Mouse (Mus musculus): ENCODE measurements around the gene Senp8. TPM values are rescaled to one million over a fixed set of nuclear protein-coding genes. Genes with fewer than 3 reads are reported as not detected.
"Not testable (repeated sequence)": the region's sequence is repeated elsewhere in the genome, so short reads cannot be mapped to it uniquely, and the experiment has no call there.

Gene Senp8
- 11.5 TPM for polyA plus RNA-seq (2021)

DNA sequence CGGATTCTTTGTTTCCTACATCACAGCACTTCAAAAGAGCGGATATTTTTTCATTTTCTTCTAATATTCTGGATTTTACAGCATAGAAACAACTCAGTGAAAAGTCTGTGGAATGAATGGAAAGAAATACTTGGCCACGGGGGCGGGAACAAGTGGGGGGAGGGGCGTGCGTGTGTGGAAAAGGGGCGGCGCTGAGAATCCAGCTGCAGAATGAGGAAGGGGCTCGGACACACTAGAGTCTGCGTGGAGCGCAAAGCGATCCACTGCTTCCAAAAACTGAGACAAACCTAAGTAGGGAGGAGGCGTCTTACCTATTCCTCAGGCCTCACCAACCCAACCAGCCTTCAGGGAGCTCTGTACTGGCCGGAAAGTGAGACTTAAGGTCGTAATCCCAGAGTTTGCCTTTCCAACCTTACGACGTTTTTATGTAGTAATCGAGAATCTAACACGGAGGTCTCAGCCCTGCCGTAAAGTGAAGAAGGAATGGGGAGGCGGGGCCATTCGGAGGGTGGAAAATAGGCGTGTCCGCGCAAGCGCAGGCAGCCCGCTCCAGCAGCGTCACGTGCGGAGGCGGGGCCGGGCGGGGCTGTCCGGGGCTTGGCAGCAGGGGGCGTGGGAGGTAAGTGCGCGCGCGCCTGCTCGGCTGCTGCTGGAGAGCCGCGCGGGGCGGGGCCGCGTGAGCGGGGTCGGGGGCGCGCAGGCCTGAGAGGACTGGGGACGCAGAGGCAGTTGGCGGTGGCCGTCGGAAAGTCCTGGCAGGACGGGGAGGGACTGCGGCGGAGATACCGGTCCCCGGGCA is at the start of gene Senp8, which contains the start of gene Myo9a:
Gene Senp8, minus strand, starts transcription at position 444 of the 799 bp plus-strand sequence.
Gene Myo9a, plus strand, starts transcription at position 630 of the 799 bp plus-strand sequence.
- peak; percentile 92 for DNase-seq (ENCODE audit: low read depth, low spot score)
- ChIA-PET POLR2A (interaction anchor here (0.6 to 3.8 kb wide), 3 partner anchors 8 to 27 kb away, joined by 4 to 26 read pairs (median 23); no protein-coding TSS in a partner anchor), CTCF (interaction anchor here (1.2 to 1.9 kb wide), 2 partner anchors 26 to 27 kb away, joined by 3 to 4 read pairs; no protein-coding TSS in a partner anchor)
- H3K27me3 ChIP-seq = no peaks in the 10 kb centered on the region
- no peak for TF ChIP-seq CTCF (IDR thresholded peaks at IDR 0.05)
- ATAC-seq = peak; percentile 63
- in situ Hi-C loops (cut with MboI; ENCODE audit: low pct_unique_long_range_greater_than_20kb) = no loop called here

DNA sequence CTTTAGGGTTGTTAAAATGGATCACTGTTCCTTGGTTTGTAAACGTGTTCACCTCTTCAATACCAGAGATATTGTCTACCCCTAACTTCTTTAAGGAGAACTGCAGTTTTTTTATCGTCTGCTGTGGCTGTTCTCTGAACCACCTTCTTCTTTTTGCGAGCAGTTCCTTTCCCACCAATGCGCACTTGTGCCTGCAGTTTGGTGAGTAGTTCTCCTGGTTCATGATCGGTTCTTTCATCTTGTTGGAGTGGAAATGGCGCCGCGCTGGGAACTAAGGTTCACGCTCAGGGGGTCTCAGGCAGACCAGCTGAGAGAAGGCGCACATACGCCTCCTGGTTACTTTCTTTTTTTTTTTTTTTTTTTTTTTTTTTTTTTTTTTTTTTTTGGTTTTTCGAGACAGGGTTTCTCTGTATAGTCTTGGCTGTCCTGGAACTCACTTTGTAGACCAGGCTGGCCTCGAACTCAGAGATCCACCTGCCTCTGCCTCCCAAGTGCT is 16.5 kb upstream of the Senp8 start:
- ATAC-seq; DNase-seq (ENCODE audit: low read depth, low spot score); CTCF ChIA-PET; H3K27me3 ChIP-seq; in situ Hi-C loops (cut with MboI; ENCODE audit: low pct_unique_long_range_greater_than_20kb); POLR2A ChIA-PET: not testable (repeated sequence)

DNA sequence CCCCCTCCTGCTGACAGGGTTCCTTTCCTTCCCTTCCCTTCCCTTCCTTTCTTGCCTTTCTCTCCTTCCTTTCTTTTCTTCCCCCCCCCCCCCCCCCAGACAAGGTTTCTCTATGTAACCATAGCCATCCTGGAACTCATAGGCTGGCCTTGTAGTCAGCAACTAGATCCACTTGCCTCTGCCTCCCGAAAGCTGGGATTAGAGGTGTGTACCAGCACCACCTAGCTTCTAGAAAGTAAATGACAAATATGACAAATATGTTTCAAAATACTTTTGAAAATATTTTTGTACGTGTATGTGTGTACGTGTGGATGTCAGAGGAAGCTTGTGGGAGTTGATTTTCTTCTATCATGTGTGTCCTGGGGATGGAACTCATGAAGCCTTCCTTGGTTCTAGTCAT is 10.0 kb upstream of the Senp8 start:
- ChIA-PET POLR2A (interaction anchor here (0.7 kb wide), 1 partner anchor 35 kb away, joined by 3 read pairs; no protein-coding TSS in a partner anchor), CTCF (interaction anchor here (1.2 kb wide), 1 partner anchor 37 kb away, joined by 3 read pairs; no protein-coding TSS in a partner anchor)
- peak; percentile 52 for TF ChIP-seq CTCF (IDR thresholded peaks at IDR 0.05)
- ATAC-seq (no peak), DNase-seq (ENCODE audit: low read depth, low spot score) (no peak)
- no peaks in the 10 kb centered on the region for H3K27me3 ChIP-seq
- in situ Hi-C loops (cut with MboI; ENCODE audit: low pct_unique_long_range_greater_than_20kb) = loop anchor here (5.0 kb wide), 1 partner anchor 38 kb away; no protein-coding TSS in a partner anchor

DNA sequence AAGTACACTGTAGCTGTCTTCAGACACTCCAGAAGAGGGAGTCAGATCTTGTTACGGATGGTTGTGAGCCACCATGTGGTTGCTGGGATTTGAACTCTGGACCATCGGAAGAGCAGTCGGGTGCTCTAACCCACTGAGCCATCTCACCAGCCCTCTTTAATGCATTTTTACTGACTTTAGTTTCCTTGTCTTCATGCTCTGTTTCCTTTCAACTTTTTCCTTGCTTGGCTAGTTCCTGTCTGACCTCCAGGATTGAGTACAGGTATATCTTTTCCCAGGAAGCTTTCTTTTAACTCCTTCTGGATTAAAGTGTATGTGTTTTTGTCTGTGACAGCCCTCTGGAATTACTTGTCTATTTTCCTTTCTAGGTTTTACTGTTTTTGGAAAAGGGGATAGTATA is 6.5 kb upstream of the Senp8 start:
- CTCF ChIA-PET = interaction anchor here (1.1 to 1.4 kb wide), 2 partner anchors 33 to 212 kb away, joined by 3 read pairs; no protein-coding TSS in a partner anchor
- POLR2A ChIA-PET; ATAC-seq; in situ Hi-C loops (cut with MboI; ENCODE audit: low pct_unique_long_range_greater_than_20kb); H3K27me3 ChIP-seq; DNase-seq (ENCODE audit: low read depth, low spot score): not testable (repeated sequence)

DNA sequence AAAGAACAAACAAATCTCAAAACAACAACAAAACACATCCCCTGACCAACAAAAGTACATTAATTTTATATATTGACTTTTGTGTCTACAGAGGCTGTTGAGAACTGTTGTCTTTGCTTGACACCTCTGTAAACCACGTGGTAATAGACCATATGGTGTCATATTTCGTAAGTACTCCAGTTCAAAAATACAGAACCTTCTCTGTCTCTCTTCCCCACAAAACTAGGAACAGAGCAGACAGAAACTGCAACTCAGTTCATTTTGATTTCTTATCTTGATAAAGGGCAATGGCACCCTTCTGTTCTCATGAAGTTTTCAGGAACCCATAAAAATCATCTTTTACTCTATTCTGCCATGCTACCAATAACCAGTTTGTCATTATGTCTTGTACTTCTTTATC is 4.7 kb upstream of the Senp8 start:
- POLR2A ChIA-PET = no interaction called here
- TF ChIP-seq CTCF (IDR thresholded peaks at IDR 0.05) = no peak
- in situ Hi-C loops (cut with MboI; ENCODE audit: low pct_unique_long_range_greater_than_20kb) = no loop called here
- no peaks in the 10 kb centered on the region for H3K27me3 ChIP-seq
- DNase-seq (ENCODE audit: low read depth, low spot score) (no peak), ATAC-seq (no peak)
- CTCF ChIA-PET = no interaction called here

DNA sequence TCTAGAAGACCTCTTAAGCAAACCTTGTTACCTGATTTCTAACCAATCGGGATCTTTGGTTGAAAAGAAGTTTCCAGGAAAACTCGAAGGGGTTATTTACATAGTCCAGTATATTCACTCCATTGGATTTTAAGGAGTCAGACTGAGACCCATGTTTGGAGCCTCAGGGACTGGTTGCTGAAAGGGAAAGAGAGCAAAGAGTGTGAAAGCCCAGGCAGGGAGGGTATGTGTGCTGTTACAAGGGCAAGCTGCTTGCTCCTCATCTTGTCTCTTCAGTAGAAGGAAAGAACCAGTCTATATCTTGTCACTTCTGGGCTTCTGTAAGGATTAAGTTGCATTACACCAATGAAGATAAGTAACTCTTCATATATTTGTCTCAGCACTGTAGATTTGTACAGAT is 1.5 kb upstream of the Senp8 start:
- no peak for TF ChIP-seq CTCF (IDR thresholded peaks at IDR 0.05)
- CTCF ChIA-PET = interaction anchor here (0.9 to 1.9 kb wide), 2 partner anchors 14 to 27 kb away, joined by 3 to 4 read pairs; no protein-coding TSS in a partner anchor
- in situ Hi-C loops (cut with MboI; ENCODE audit: low pct_unique_long_range_greater_than_20kb) = no loop called here
- H3K27me3 ChIP-seq = no peaks in the 10 kb centered on the region
- ATAC-seq (no peak), DNase-seq (ENCODE audit: low read depth, low spot score) (no peak)
- POLR2A ChIA-PET = interaction anchor here (3.8 kb wide), 1 partner anchor 25 kb away, joined by 26 read pairs; no protein-coding TSS in a partner anchor

DNA sequence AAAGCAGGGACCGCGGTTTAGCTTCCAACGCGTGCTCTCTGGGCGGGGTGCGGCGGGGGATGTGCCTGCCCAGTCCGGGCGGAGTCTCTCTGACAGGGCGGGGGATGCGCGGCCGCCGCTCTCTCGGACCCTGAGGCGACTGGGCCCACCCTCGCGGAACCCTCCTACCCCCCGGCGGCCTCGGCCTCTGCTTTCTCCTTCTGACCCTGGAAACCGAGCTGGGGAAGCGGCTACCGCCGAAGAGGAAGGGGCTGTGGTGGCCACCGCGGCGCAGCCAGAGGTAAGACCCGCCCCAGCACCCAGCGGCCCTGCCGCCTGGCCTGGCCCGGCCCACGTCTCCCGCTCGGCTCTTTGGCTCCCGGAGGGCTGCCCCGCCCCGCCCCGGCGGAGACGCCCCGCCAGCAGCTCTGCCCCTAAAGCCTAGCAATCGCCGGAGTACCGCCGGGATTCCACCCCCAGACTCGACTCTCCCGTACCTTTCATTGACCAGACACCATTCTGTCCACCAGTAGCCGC is 614 bp upstream of the Senp8 start:
- in situ Hi-C loops (cut with MboI; ENCODE audit: low pct_unique_long_range_greater_than_20kb) = no loop called here
- ChIA-PET CTCF (interaction anchor here (1.2 to 1.9 kb wide), 2 partner anchors 26 to 27 kb away, joined by 3 to 4 read pairs; no protein-coding TSS in a partner anchor), POLR2A (interaction anchor here (0.6 to 3.8 kb wide), 3 partner anchors 24 to 68 kb away, joined by 4 to 26 read pairs (median 23); no protein-coding TSS in a partner anchor)
- no peak for TF ChIP-seq CTCF (IDR thresholded peaks at IDR 0.05)
- ATAC-seq (peak; percentile 93), DNase-seq (ENCODE audit: low read depth, low spot score) (no peak)
- no peaks in the 10 kb centered on the region for H3K27me3 ChIP-seq

DNA sequence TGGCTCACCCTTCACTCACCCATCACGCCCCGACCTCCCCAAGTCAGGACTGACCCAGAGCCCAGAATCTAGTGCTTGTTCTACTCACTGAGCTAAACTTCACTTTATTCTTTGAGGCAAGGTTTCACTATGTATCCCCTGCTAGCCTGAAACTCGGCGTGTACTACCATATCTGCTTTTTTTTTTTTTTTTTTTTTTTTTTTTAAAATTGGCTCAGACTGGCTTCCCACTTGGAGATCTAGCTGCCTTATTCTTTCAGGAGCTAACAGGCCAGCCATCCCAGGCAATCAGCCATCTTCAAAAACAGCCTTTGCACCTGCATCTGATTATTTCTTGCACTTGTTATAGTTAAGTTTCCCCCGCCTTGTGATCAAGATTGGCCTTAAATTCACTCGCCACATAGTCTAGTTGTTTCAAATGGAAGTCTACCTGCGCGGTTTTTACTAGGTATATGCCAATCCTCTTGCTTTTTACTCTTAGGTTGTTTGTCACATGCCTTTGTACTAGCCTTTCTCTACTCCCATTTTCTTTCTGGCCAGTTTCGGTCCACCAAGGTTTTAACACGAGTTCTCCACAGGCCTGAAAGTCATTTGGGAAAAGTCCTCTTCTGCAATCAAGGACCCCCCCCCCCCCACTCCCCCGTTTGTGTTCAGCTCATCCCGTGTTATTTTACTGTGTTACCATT is 787 bp downstream of the Senp8 start:
- CTCF ChIA-PET = interaction anchor here (0.9 to 2.7 kb wide), 4 partner anchors 12 to 41 kb away, joined by 3 to 14 read pairs (median 4); no protein-coding TSS in a partner anchor
- no peak for ATAC-seq
- in situ Hi-C loops (cut with MboI; ENCODE audit: low pct_unique_long_range_greater_than_20kb) = no loop called here
- TF ChIP-seq CTCF (IDR thresholded peaks at IDR 0.05) = no peak
- no peak for DNase-seq (ENCODE audit: low read depth, low spot score)
- H3K27me3 ChIP-seq = no peaks in the 10 kb centered on the region
- POLR2A ChIA-PET = interaction anchor here (0.6 to 3.8 kb wide), 5 partner anchors 9 to 26 kb away, joined by 4 to 26 read pairs (median 6); no protein-coding TSS in a partner anchor

DNA sequence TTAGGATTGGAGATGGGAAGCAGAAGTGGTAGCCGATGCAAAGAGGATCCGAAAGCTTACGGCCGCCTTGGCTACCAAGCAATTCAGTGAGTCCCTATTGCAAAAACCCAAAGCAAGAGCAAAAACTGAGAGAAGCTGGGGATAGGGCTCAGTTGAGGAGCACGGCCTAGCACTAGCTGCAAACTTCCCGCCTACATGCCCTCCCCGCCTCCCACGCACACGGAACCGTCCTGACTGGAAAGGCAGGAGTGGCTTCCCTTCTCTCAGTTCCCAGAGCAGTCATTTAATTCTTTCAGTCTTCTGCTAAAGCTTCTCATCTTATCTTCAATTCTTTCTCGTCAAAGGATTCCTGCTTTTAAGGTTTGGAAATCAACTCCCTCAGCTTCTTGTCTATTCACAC is 1.5 kb downstream of the Senp8 start:
- POLR2A ChIA-PET = interaction anchor here (0.6 to 3.8 kb wide), 6 partner anchors 10 to 56 kb away, joined by 3 to 26 read pairs (median 5); no protein-coding TSS in a partner anchor
- no peak for TF ChIP-seq CTCF (IDR thresholded peaks at IDR 0.05)
- CTCF ChIA-PET = interaction anchor here (0.6 to 2.7 kb wide), 7 partner anchors 10 to 41 kb away, joined by 3 to 14 read pairs (median 4); no protein-coding TSS in a partner anchor
- DNase-seq (ENCODE audit: low read depth, low spot score) (no peak), ATAC-seq (no peak)
- H3K27me3 ChIP-seq = no peaks in the 10 kb centered on the region
- in situ Hi-C loops (cut with MboI; ENCODE audit: low pct_unique_long_range_greater_than_20kb) = no loop called here

DNA sequence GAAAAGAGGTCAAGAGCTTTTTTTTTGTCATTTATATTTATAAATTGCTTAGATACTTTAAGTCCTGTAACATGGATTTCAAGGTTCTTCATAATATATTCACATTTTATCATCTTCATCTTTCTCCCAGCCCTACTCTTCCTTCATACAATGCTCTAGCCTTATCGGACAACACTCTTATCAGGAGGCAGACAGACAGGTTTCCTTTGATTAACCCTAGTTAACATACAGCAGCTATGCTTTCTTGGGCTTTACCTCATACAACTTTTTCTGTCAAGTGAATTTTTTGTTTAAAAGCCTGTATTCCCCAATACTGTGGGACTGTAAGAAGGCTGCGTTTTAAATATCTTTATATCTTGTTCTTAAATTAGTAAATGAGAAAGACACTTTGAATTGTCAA is 2.1 kb downstream of the Senp8 start:
- no peaks in the 10 kb centered on the region for H3K27me3 ChIP-seq
- in situ Hi-C loops (cut with MboI; ENCODE audit: low pct_unique_long_range_greater_than_20kb) = no loop called here
- ChIA-PET CTCF (interaction anchor here (1.1 to 2.7 kb wide), 5 partner anchors 10 to 42 kb away, joined by 3 to 14 read pairs (median 4); no protein-coding TSS in a partner anchor), POLR2A (interaction anchor here (0.7 to 3.8 kb wide), 4 partner anchors 9 to 33 kb away, joined by 3 to 26 read pairs (median 13); no protein-coding TSS in a partner anchor)
- TF ChIP-seq CTCF (IDR thresholded peaks at IDR 0.05) = no peak
- no peak for ATAC-seq
- DNase-seq (ENCODE audit: low read depth, low spot score) = no peak
